Mouse (Mus musculus): Measurements from ENCODE around the gene Gm20518. TPM values are rescaled to one million over a fixed set of nuclear protein-coding genes. Genes with fewer than 3 reads are reported as not detected.

The Gm20518 gene
- total RNA-seq, 1 experiment: 0.22 TPM

DNA sequence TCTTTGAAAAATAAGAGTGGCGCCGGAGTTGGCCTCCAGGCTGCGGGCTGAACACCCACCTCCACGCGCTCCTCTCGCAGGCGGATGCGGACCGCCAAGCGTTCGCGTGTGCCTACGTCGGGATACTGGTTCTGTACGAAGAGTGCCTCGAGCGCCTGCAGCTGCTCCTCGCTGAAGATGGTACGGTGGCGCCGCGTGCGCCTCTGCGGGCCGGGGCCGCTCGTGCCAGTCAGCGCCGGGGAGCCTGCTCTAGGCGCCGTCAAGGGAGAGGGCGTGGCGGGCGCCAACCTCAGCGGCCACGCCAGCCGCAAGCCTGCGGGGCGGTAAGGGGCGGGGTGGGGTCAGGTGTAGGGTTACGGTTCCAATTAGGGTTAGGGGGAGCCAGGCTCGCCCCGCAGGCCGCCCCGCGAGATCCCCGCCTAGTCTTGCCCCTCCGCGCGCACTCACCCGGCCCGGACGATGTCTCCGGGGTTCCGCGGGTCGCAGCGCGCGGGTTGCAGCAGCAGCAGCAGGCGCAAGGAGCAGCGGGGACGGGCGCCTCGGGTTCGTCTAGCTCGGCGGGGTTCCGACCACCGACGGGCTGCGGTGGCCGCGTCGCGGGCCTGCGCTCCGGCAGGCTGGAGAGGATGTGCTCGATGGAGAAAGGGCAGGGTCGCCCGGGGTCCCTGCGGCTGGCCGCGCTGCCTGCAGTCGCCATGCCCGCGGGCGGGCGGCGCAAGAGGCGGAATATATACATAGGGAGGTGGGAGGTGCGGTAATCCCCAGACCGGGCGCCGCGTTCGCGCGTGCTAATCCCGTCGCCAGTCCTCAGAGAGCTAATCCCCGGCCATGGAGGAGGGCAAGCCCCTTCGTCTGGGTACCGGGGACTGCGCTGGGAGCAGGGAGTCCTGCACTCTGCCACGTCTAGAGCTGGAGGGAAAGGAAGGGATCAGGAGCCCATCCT is 23.1 kb upstream of the Gm20518 start, which contains the start of gene Gsc2:
Gsc2 (minus strand) TSS at position 753 of the 943 bp plus-strand sequence.
- Histone ChIP-seq H3K4me1 (ENCODE audit: control insufficient read depth in 2 of 2, insufficient read depth in 2 of 2, low read length in 2 of 2, poor library complexity in 1 of 2) (peaks cover 0 to 3% of the 10 kb centered on the region in 2 experiments; a peak in 1 of 4 replicates), H3K36me3 (ENCODE audit: control insufficient read depth, insufficient read depth, low read length, poor library complexity, severe bottlenecking) (no peaks in the 10 kb centered on the region), H3K27ac (ENCODE audit: insufficient read depth, low read depth, low read length, poor library complexity, severe bottlenecking) (no peak within 1 kb of the TSS), H3K9me3 (ENCODE audit: control insufficient read depth, insufficient read depth, low read depth, low read length) (no peaks in the 10 kb centered on the region), H3K4me3 (ENCODE audit: insufficient read depth in 1 of 2, low read depth in 1 of 2, low read length in 2 of 2, poor library complexity in 1 of 2, severe bottlenecking in 1 of 2) (peak within 1 kb of the TSS; percentile 65 to 75), H3K9ac (ENCODE audit: insufficient read depth, low read depth, low read length, poor library complexity, severe bottlenecking) (peak within 1 kb of the TSS; percentile 69)
- in situ Hi-C loops (cut with MboI; ENCODE audit: low sequenced_read_pairs in 2 of 2, unreplicated experiment in 2 of 2): no loop called here
- TF ChIP-seq ZNF384 (IDR thresholded peaks at IDR 0.05; ENCODE audit: low read depth, low read length): no peak
- TF ChIP-seq HCFC1 (IDR thresholded peaks at IDR 0.05; ENCODE audit: borderline replicate concordance, insufficient read depth, low read length): 0 out of 2 replicates have a peak, but pooled peaks have one; percentile 18
- DNase-seq (ENCODE audit: low read depth, low spot score): no peak

DNA sequence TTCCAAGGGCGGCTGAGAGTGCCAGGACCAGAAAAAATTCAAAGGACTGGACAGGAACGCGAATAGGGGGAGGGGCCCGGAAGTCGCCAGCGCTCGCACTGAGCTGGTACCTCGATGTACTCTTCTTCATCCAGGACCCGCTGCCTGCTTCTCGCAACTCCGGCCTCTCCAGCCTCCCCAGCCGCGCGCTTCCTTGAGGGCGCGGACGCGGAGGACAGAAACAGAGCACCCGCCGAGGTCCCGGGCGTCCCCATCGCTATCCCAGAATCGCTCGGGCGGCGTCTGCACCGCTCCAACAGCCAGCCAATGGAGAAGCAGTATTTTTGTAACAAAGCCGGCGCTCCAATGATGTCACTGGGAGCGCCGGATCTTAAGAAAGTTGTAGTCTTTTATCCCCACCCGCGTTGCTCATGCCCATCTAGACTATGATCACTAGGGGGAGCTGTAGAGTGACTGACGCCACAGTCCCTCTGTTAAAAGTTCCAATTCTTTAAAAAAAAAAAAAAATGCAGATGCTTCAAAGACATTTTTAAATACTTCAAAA is 19.7 kb upstream of the Gm20518 start, which contains the start of gene Ess2:
Ess2 (minus strand) TSS at position 297 of the 544 bp plus-strand sequence.
- no peaks in the 10 kb centered on the region for H3K9me3 ChIP-seq (ENCODE audit: control insufficient read depth, insufficient read depth, low read depth, low read length)
- in situ Hi-C loops (cut with MboI; ENCODE audit: low sequenced_read_pairs in 2 of 2, unreplicated experiment in 2 of 2): no loop called here
- 0 out of 2 replicates have a peak within 1 kb of the TSS, but pooled peaks have one; percentile 57 for H3K27ac ChIP-seq (ENCODE audit: insufficient read depth, low read depth, low read length, poor library complexity, severe bottlenecking)
- H3K36me3 ChIP-seq (ENCODE audit: control insufficient read depth, insufficient read depth, low read length, poor library complexity, severe bottlenecking): peaks cover 20% of the 10 kb centered on the region
- DNase-seq (ENCODE audit: low read depth, low spot score): peak; percentile 96
- H3K9ac ChIP-seq (ENCODE audit: insufficient read depth, low read depth, low read length, poor library complexity, severe bottlenecking): peak within 1 kb of the TSS; percentile 90
- H3K4me1 ChIP-seq (ENCODE audit: control insufficient read depth in 2 of 2, insufficient read depth in 2 of 2, low read length in 2 of 2, poor library complexity in 1 of 2): peaks cover 0 to 3% of the 10 kb centered on the region in 2 experiments; a peak in 1 of 4 replicates
- TF ChIP-seq MAFK (IDR thresholded peaks at IDR 0.05; ENCODE audit: insufficient read depth, low read depth, low read length) (no peak), ZNF384 (IDR thresholded peaks at IDR 0.05; ENCODE audit: low read depth, low read length) (peak; percentile 98), HCFC1 (IDR thresholded peaks at IDR 0.05; ENCODE audit: borderline replicate concordance, insufficient read depth, low read length) (peak; percentile 93), CHD2 (IDR thresholded peaks at IDR 0.05; ENCODE audit: low read depth, low read length) (no peak), ZC3H11A (IDR thresholded peaks at IDR 0.05; ENCODE audit: borderline replicate concordance, low read depth, low read length) (0 out of 2 replicates have a peak, but pooled peaks have one; percentile 4)
- H3K4me3 ChIP-seq (ENCODE audit: insufficient read depth in 1 of 2, low read depth in 1 of 2, low read length in 2 of 2, poor library complexity in 1 of 2, severe bottlenecking in 1 of 2): peak within 1 kb of the TSS; percentile 96 to 99

DNA sequence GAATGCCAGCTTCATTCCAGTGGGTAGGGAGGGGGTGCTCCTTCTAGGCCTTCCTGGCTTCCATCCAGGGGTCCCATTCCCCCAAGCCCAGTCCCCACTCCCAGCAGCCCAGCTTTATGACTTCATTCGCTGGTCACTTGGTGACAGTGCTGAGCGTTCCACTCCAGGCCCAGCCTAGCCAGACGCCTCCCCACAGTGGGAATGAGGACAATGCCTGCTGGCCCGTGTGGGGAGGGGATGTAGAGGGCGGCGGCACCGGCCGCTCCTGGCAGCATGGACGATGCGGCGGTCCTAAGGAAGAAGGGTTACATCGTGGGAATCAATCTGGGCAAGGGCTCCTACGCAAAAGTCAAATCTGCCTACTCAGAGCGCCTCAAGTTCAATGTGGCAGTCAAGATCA is 7.0 kb upstream of the Gm20518 start, which contains the start of the genes Dgcr2 and Tssk2:
Dgcr2 (minus strand) TSS at position 101 of the 400 bp plus-strand sequence.
Tssk2 (plus strand) TSS at position 176 of the 400 bp plus-strand sequence.
- Histone ChIP-seq H3K4me1 (ENCODE audit: control insufficient read depth in 2 of 2, insufficient read depth in 2 of 2, low read length in 2 of 2, poor library complexity in 1 of 2) (no peaks in the 10 kb centered on the region), H3K9me3 (ENCODE audit: control insufficient read depth, insufficient read depth, low read depth, low read length) (no peaks in the 10 kb centered on the region), H3K4me3 (ENCODE audit: insufficient read depth in 1 of 2, low read depth in 1 of 2, low read length in 2 of 2, poor library complexity in 1 of 2, severe bottlenecking in 1 of 2) (no peak within 1 kb of the TSS), H3K27ac (ENCODE audit: insufficient read depth, low read depth, low read length, poor library complexity, severe bottlenecking) (no peak within 1 kb of the TSS), H3K36me3 (ENCODE audit: control insufficient read depth, insufficient read depth, low read length, poor library complexity, severe bottlenecking) (peaks cover 19% of the 10 kb centered on the region), H3K9ac (ENCODE audit: insufficient read depth, low read depth, low read length, poor library complexity, severe bottlenecking) (no peak within 1 kb of the TSS)
- in situ Hi-C loops (cut with MboI; ENCODE audit: low sequenced_read_pairs in 2 of 2, unreplicated experiment in 2 of 2): no loop called here
- no peak for TF ChIP-seq MAFK (IDR thresholded peaks at IDR 0.05; ENCODE audit: insufficient read depth, low read depth, low read length)
- no peak for TF ChIP-seq ZC3H11A (IDR thresholded peaks at IDR 0.05; ENCODE audit: borderline replicate concordance, low read depth, low read length)
- no peak for TF ChIP-seq ZNF384 (IDR thresholded peaks at IDR 0.05; ENCODE audit: low read depth, low read length)
- no peak for TF ChIP-seq CHD2 (IDR thresholded peaks at IDR 0.05; ENCODE audit: low read depth, low read length)
- no peak for TF ChIP-seq HCFC1 (IDR thresholded peaks at IDR 0.05; ENCODE audit: borderline replicate concordance, insufficient read depth, low read length)
- DNase-seq (ENCODE audit: low read depth, low spot score): no peak

DNA sequence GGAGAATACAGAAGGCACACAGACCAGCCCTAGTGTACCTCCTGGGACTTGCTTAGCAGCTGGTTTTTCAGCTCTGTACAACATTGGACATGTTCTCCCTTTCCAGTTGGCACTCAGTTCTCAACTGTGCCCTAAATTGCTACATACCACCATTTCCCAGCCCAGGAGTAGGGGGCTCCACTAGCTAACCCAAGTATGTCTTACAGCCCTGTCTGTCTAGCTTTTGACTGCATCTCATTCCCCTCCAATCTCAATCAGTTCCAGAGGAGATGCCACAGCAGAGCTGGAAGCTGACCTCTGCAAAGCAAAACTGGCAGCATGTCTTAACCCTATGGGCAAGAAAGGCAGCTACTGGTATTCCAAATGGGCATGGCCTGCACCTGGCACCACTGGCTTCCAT is 4.6 kb upstream of the Gm20518 start:
- TF ChIP-seq CHD2 (IDR thresholded peaks at IDR 0.05; ENCODE audit: low read depth, low read length) (no peak), ZC3H11A (IDR thresholded peaks at IDR 0.05; ENCODE audit: borderline replicate concordance, low read depth, low read length) (no peak), MAFK (IDR thresholded peaks at IDR 0.05; ENCODE audit: insufficient read depth, low read depth, low read length) (no peak), HCFC1 (IDR thresholded peaks at IDR 0.05; ENCODE audit: borderline replicate concordance, insufficient read depth, low read length) (no peak), ZNF384 (IDR thresholded peaks at IDR 0.05; ENCODE audit: low read depth, low read length) (no peak)
- no peak for DNase-seq (ENCODE audit: low read depth, low spot score)
- in situ Hi-C loops (cut with MboI; ENCODE audit: low sequenced_read_pairs in 2 of 2, unreplicated experiment in 2 of 2): no loop called here
- H3K4me1 ChIP-seq (ENCODE audit: control insufficient read depth in 2 of 2, insufficient read depth in 2 of 2, low read length in 2 of 2, poor library complexity in 1 of 2): no peaks in the 10 kb centered on the region
- H3K4me3 ChIP-seq (ENCODE audit: insufficient read depth in 1 of 2, low read depth in 1 of 2, low read length in 2 of 2, poor library complexity in 1 of 2, severe bottlenecking in 1 of 2): no peak overlapping the region
- H3K9me3 ChIP-seq (ENCODE audit: control insufficient read depth, insufficient read depth, low read depth, low read length): no peaks in the 10 kb centered on the region
- H3K27ac ChIP-seq (ENCODE audit: insufficient read depth, low read depth, low read length, poor library complexity, severe bottlenecking): no peak overlapping the region
- no peak overlapping the region for H3K9ac ChIP-seq (ENCODE audit: insufficient read depth, low read depth, low read length, poor library complexity, severe bottlenecking)
- peaks cover 2% of the 10 kb centered on the region; the same call in 1 of the 2 replicates for H3K36me3 ChIP-seq (ENCODE audit: control insufficient read depth, insufficient read depth, low read length, poor library complexity, severe bottlenecking)

Measured in ES-E14 (cell line).